Mouse (Mus musculus) testis, adult 2 months (tissue): Measurements from ENCODE around the gene Pop5. TPM values are rescaled to one million over a fixed set of nuclear protein-coding genes. Genes with fewer than 3 reads are reported as not detected.

Experiments used
- H3K27ac ChIP-seq: fragments of 200-500 bp; 2 replicates; pipeline ENCODE4 v1.5.1; 2012; ENCODE audit warnings: low read depth, low read length; ENCODE audit not compliant: control insufficient read depth, insufficient read depth
- H3K27me3 ChIP-seq: fragments of 200-500 bp; 2 replicates; pipeline ENCODE4 v1.6.1; 2012; ENCODE audit warnings: mild to moderate bottlenecking, low read length, moderate library complexity; ENCODE audit not compliant: control insufficient read depth, insufficient read depth
- H3K36me3 ChIP-seq: fragments of 200-500 bp; 2 replicates; pipeline ENCODE4 v1.6.1; 2012; ENCODE audit warnings: mild to moderate bottlenecking, low read length; ENCODE audit not compliant: control insufficient read depth, insufficient read depth
- H3K4me1 ChIP-seq: fragments of 200-500 bp; 2 replicates; pipeline ENCODE4 v1.6.1; 2012; ENCODE audit warnings: low read length; ENCODE audit not compliant: control insufficient read depth, insufficient read depth
- H3K4me3 ChIP-seq: fragments of 200-500 bp; 2 replicates; pipeline ENCODE4 v1.5.1; 2012; ENCODE audit warnings: low read depth, mild to moderate bottlenecking, low read length, moderate library complexity, mixed read lengths; ENCODE audit not compliant: control insufficient read depth
- CTCF ChIP-seq: fragments of 200-500 bp; IDR thresholded peaks from 2 replicates; pipeline ENCODE4 v1.5.1; 2012; ENCODE audit warnings: low read depth, mild to moderate bottlenecking, inconsistent platforms, low read length, moderate library complexity; ENCODE audit not compliant: control insufficient read depth, insufficient read depth, insufficient replicate concordance
- POLR2A ChIP-seq: fragments of 200-500 bp; IDR thresholded peaks from 2 replicates; pipeline ENCODE4 v1.6.1; 2012; ENCODE audit warnings: low read depth, mild to moderate bottlenecking, inconsistent platforms, low read length, moderate library complexity; ENCODE audit not compliant: control insufficient read depth
- polyA plus RNA-seq: library from polyadenylated mRNA; depleted of rRNA; stranded (reverse); fragments of >200 nt; gene quantifications from 2 replicates; pipeline ENCODE4 v1.2.3, GENCODE M21; 2012

Pop5 gene
- polyA plus RNA-seq, 1 experiment: 15.5 TPM

- Histone ChIP-seq H3K27ac (no peak overlapping the region), H3K27me3 (no peaks in the 10 kb centered on the region), H3K4me3 (no peak overlapping the region), H3K4me1 (peaks cover 13% of the 10 kb centered on the region), H3K36me3 (no peaks in the 10 kb centered on the region)
- TF ChIP-seq CTCF (no peak), POLR2A (no peak)
Observed at GRCm38 (mm10) chr5:115233031-115233780, 2.4 kb upstream of the Pop5 start.

- no peak for TF ChIP-seq POLR2A
- TF ChIP-seq CTCF: no peak
- H3K4me3 ChIP-seq: no peak overlapping the region
- H3K36me3 ChIP-seq: no peaks in the 10 kb centered on the region
- no peak overlapping the region for H3K27ac ChIP-seq
- H3K4me1 ChIP-seq: peaks cover 15% of the 10 kb centered on the region
- no peaks in the 10 kb centered on the region for H3K27me3 ChIP-seq
Observed at GRCm38 (mm10) chr5:115234519-115234918, 1.1 kb upstream of the Pop5 start.

GRCm38 (mm10) chr5:115235323-115235771 is 289 bp upstream of the Pop5 start:
- Histone ChIP-seq H3K27ac (no peak overlapping the region), H3K4me1 (peaks cover 15% of the 10 kb centered on the region), H3K27me3 (no peaks in the 10 kb centered on the region), H3K36me3 (no peaks in the 10 kb centered on the region), H3K4me3 (peak overlapping the region; percentile 51)
- TF ChIP-seq CTCF (no peak), POLR2A (no peak)

GRCm38 (mm10) chr5:115237803-115238728 is 2.4 kb downstream of the Pop5 start:
- TF ChIP-seq CTCF (no peak), POLR2A (peak; percentile 89)
- Histone ChIP-seq H3K4me3 (peak overlapping the region; percentile 93), H3K36me3 (no peaks in the 10 kb centered on the region; the same call in 1 of the 2 replicates), H3K27me3 (no peaks in the 10 kb centered on the region), H3K27ac (peak overlapping the region; percentile 88), H3K4me1 (peaks cover 10% of the 10 kb centered on the region)

GRCm38 (mm10) chr5:115238729-115239195 is 3.1 kb downstream of the Pop5 start:
- no peak for TF ChIP-seq POLR2A
- TF ChIP-seq CTCF: no peak
- H3K36me3 ChIP-seq: peaks cover under 1% of the 10 kb centered on the region
- no peak overlapping the region for H3K27ac ChIP-seq
- H3K4me1 ChIP-seq: peaks cover 10% of the 10 kb centered on the region
- no peak overlapping the region; the same call in 1 of the 2 replicates for H3K4me3 ChIP-seq
- H3K27me3 ChIP-seq: no peaks in the 10 kb centered on the region

GRCm38 (mm10) chr5:115240191-115240590 is 4.6 kb downstream of the Pop5 start:
- Histone ChIP-seq H3K36me3 (peaks cover 2% of the 10 kb centered on the region), H3K27ac (no peak overlapping the region), H3K4me1 (peaks cover 8% of the 10 kb centered on the region), H3K4me3 (no peak overlapping the region), H3K27me3 (no peaks in the 10 kb centered on the region)
- TF ChIP-seq POLR2A: no peak
- no peak for TF ChIP-seq CTCF

GRCm38 (mm10) chr5:115255472-115255871 is 19.8 kb downstream of the Pop5 start:
- Histone ChIP-seq H3K4me3 (no peak overlapping the region), H3K36me3 (peaks cover 7% of the 10 kb centered on the region), H3K27ac (no peak overlapping the region), H3K27me3 (no peaks in the 10 kb centered on the region), H3K4me1 (no peaks in the 10 kb centered on the region; the same call in 1 of the 2 replicates)
- TF ChIP-seq POLR2A (no peak), CTCF (no peak)
